Mouse (Mus musculus): ENCODE results near the gene Pon1.

GRCm38 (mm10) chr6:5149941-5150340 is 43.8 kb downstream of the Pon1 start:
- TF ChIP-seq CTCF (IDR thresholded peaks at IDR 0.05) (no peak), EP300 (IDR thresholded peaks at IDR 0.05) (no peak)

Data from lung, postnatal 0 days (tissue).